Comparison of ENCODE assay signal across 7 mouse cellular contexts in genomic region chr4:148448853-148449245, GRCm38 (mm10). TPM values are rescaled to one million over a fixed set of nuclear protein-coding genes. Genes with fewer than 3 reads are reported as not detected.
DNase-seq lines count a peak whose midpoint lies in the region; ATAC-seq lines count a peak whose summit lies in the region.

No protein-coding gene starts in this region.

- H3K9ac ChIP-seq in forebrain, embryonic 13.5 days: peak overlapping the region; percentile 91

- H3K4me1 ChIP-seq in forebrain, embryonic 13.5 days: peaks cover 30% of the 10 kb centered on the region
- peaks cover 38% of the 10 kb centered on the region for H3K4me1 ChIP-seq in midbrain, embryonic 10.5 days

- H3K27ac ChIP-seq in forebrain, embryonic 13.5 days: peak overlapping the region; percentile 82
- H3K27ac ChIP-seq in midbrain, embryonic 10.5 days (replicated peaks): peak overlapping the region; percentile 90

- H3K9me3 ChIP-seq in forebrain, embryonic 13.5 days (replicated peaks): no peaks in the 10 kb centered on the region
- no peaks in the 10 kb centered on the region for H3K9me3 ChIP-seq in midbrain, embryonic 10.5 days (replicated peaks)

- H3K36me3 ChIP-seq in forebrain, embryonic 13.5 days (ENCODE audit: poor library complexity, severe bottlenecking): peaks cover 19% of the 10 kb centered on the region
- peaks cover 24% of the 10 kb centered on the region for H3K36me3 ChIP-seq in midbrain, embryonic 10.5 days

- peak; percentile 15 for DNase-seq in ovary, adult 18-20 months (ENCODE audit: low spot score)
- DNase-seq in ovary, postnatal 10 days (ENCODE audit: low spot score): no peak
- DNase-seq in adrenal gland, postnatal 36 days: peak; percentile 48 to 51
- peak; percentile 37 to 64 for DNase-seq in kidney, postnatal 36 days
- no peak for DNase-seq in midbrain, embryonic 10.5 days (ENCODE audit: low spot score)
- DNase-seq in right cerebral cortex, postnatal 25 days: no peak

- H3K27me3 ChIP-seq in forebrain, embryonic 13.5 days: no peaks in the 10 kb centered on the region
- H3K27me3 ChIP-seq in midbrain, embryonic 10.5 days (ENCODE audit: low read depth, poor library complexity, severe bottlenecking): no peaks in the 10 kb centered on the region

- ATAC-seq in forebrain, embryonic 13.5 days: peak; percentile 2; the same call in 1 of the 2 replicates

- peak overlapping the region; percentile 83 for H3K4me3 ChIP-seq in forebrain, embryonic 13.5 days
- H3K4me3 ChIP-seq in midbrain, embryonic 10.5 days: peak overlapping the region; percentile 99

- WGBS in forebrain, embryonic 13.5 days: under 1% methylated on average over 15 of the region's 15 CpGs
- under 1% methylated on average over 15 of the region's 15 CpGs for WGBS in midbrain, embryonic 10.5 days

- peak overlapping the region; percentile 86 for H3K4me2 ChIP-seq in forebrain, embryonic 13.5 days

RNA-seq across cellular contexts. Expression of gene Mtor, which starts 0.4 kb away (rescaled TPM):
- total RNA-seq in adrenal gland, postnatal 36 days (2021): 10 to 100 TPM; 72.5 to 86.2 TPM
- 21.9 and 24.0 TPM in 2 replicates for polyA plus RNA-seq in forebrain, embryonic 13.5 days (2015; fragmentation: Nextera tagmentation; extraction: Ambion mirVana)
- 20.8 and 25.6 TPM in 2 replicates for polyA plus RNA-seq in midbrain, embryonic 10.5 days (2016; fragmentation: Nextera tagmentation; extraction: Ambion mirVana)

RNA-seq across cellular contexts. Expression of gene Ubiad1, which starts 4.3 kb away (rescaled TPM):
- total RNA-seq in adrenal gland, postnatal 36 days (2021): 10 to 100 TPM; 18.9 to 20.8 TPM
- polyA plus RNA-seq in forebrain, embryonic 13.5 days (2015; fragmentation: Nextera tagmentation; extraction: Ambion mirVana): 17.3 and 18.7 TPM in 2 replicates
- 26.2 and 28.3 TPM in 2 replicates for polyA plus RNA-seq in midbrain, embryonic 10.5 days (2016; fragmentation: Nextera tagmentation; extraction: Ambion mirVana)

RNA-seq across cellular contexts. Expression of gene Angptl7, which starts 51.4 kb away (rescaled TPM):
- total RNA-seq in adrenal gland, postnatal 36 days (2021): 1 to 10 TPM in 1 of 2 experiments, under 1 TPM in 1; 0.46 to 1.3 TPM
- 0.37 and 0.41 TPM in 2 replicates for polyA plus RNA-seq in forebrain, embryonic 13.5 days (2015; fragmentation: Nextera tagmentation; extraction: Ambion mirVana)
- polyA plus RNA-seq in midbrain, embryonic 10.5 days (2016; fragmentation: Nextera tagmentation; extraction: Ambion mirVana): 0.16 and 0.21 TPM in 2 replicates

Comparison
In these comparisons a context has a peak if more than half of its experiments do, and no peak if none do; other contexts are left out.
1. DNase-seq: peak in ovary, adult 18-20 months (single experiment), adrenal gland, postnatal 36 days (2 of 2) and kidney, postnatal 36 days (2 of 2); none in ovary, postnatal 10 days (single experiment), midbrain, embryonic 10.5 days (single experiment) and right cerebral cortex, postnatal 25 days (single experiment).